ENCODE assay signal across 8 mouse cellular contexts in genomic region chr3:90231507-90232333, GRCm38 (mm10). TPM values are rescaled to one million over a fixed set of nuclear protein-coding genes. Genes with fewer than 3 reads are reported as not detected.
DNase-seq lines count a peak whose midpoint lies in the region; ATAC-seq lines count a peak whose summit lies in the region.

TSS of gene Jtb (plus strand) at chr3:90231597.

- ATAC-seq in hindbrain, embryonic 11.5 days (ENCODE audit: low FRiP score): peak; percentile 98

- H3K4me1 ChIP-seq in hindbrain, embryonic 11.5 days (replicated peaks; ENCODE audit: control insufficient read depth, insufficient read depth, low read length): no peaks in the 10 kb centered on the region

- H3K9ac ChIP-seq in hindbrain, embryonic 11.5 days (ENCODE audit: low read depth, low read length): peak within 1 kb of the TSS; percentile 80

- peak within 1 kb of the TSS; percentile 79 for H3K4me3 ChIP-seq in hindbrain, embryonic 11.5 days (ENCODE audit: low read depth, low read length)

- H3K27me3 ChIP-seq in hindbrain, embryonic 11.5 days (ENCODE audit: control insufficient read depth, insufficient read depth, low read length): no peaks in the 10 kb centered on the region

- WGBS in hindbrain, embryonic 11.5 days: under 1% methylated on average over 60 of the region's 61 CpGs

- DNase-seq in MN1 (ENCODE audit: low spot score): peak; percentile 96
- peak; percentile 94 for DNase-seq in cerebellum, adult 9-11 months
- peak; percentile 95 to 97 for DNase-seq in frontal cortex, adult 2 months (ENCODE audit: extremely low spot score in 1 of 2, low spot score in 1 of 2)
- DNase-seq in hindbrain, embryonic 11.5 days (ENCODE audit: low spot score): peak; percentile 91
- DNase-seq in layer of hippocampus, postnatal 14 days (ENCODE audit: low spot score in 2 of 2): peak; percentile 91 to 97
- peak; percentile 93 for DNase-seq in lung, postnatal 14 days
- DNase-seq in retina, adult 2 months (ENCODE audit: low read depth, low spot score): peak; percentile 82
- DNase-seq in thymus, postnatal 36 days: peak; percentile 90 to 93

- peak within 1 kb of the TSS; percentile 77 for H3K27ac ChIP-seq in hindbrain, embryonic 11.5 days (ENCODE audit: low read depth, low read length)

- peak within 1 kb of the TSS; percentile 78 for H3K4me2 ChIP-seq in hindbrain, embryonic 11.5 days (replicated peaks; ENCODE audit: low read depth, low read length)

- peaks cover 3% of the 10 kb centered on the region; the same call in 1 of the 2 replicates for H3K36me3 ChIP-seq in hindbrain, embryonic 11.5 days (ENCODE audit: control insufficient read depth, insufficient read depth, low read length)

- H3K9me3 ChIP-seq in hindbrain, embryonic 11.5 days (ENCODE audit: control insufficient read depth, low read length): no peaks in the 10 kb centered on the region

RNA-seq across cellular contexts. Expression of gene Jtb, which starts in this region (rescaled TPM):
- polyA plus RNA-seq in frontal cortex, adult 2 months (2012; rRNA removed): 52.7 and 57.6 TPM in 2 replicates
- 101 and 104 TPM in 2 replicates for polyA plus RNA-seq in hindbrain, embryonic 11.5 days (2014; fragmentation: Nextera tagmentation; extraction: Ambion mirVana)
- total RNA-seq in layer of hippocampus, postnatal 14 days (2021): 10 to 100 TPM; 44.7 to 46.4 TPM

Comparison
In these comparisons a context has a peak if more than half of its experiments do, and no peak if none do; other contexts are left out.
1. Peak in every context shown above with its lines: DNase-seq, ATAC-seq, H3K4me3 ChIP-seq and H3K27ac ChIP-seq.